Mouse (Mus musculus): ENCODE results near the gene Fbp1. TPM values are rescaled to one million over a fixed set of nuclear protein-coding genes. Genes with fewer than 3 reads are reported as not detected.
A peak's percentile ranks its signal among the peaks of the same experiment; 100 is the strongest.

The Fbp1 gene
- polyA plus RNA-seq, 1 experiment from 2014 or later = not detected

GRCm38 (mm10) chr13:62882856-62883255, 5.2 kb downstream of the Fbp1 start:
- no peak overlapping the region for H3K4me2 ChIP-seq
- 56% methylated on average over 5 of the region's 5 CpGs for WGBS (ENCODE audit: insufficient replicate concordance)
- H3K9ac ChIP-seq = no peak overlapping the region
- no peak for ATAC-seq
- H3K4me3 ChIP-seq = no peak overlapping the region
- peaks cover 2% of the 10 kb centered on the region; the same call in 1 of the 2 replicates for H3K4me1 ChIP-seq
- H3K27me3 ChIP-seq (replicated peaks) = peaks cover 25% of the 10 kb centered on the region
- H3K9me3 ChIP-seq (replicated peaks) = no peaks in the 10 kb centered on the region
- no peaks in the 10 kb centered on the region for H3K36me3 ChIP-seq
- no peak overlapping the region for H3K27ac ChIP-seq

- no peak overlapping the region for H3K4me2 ChIP-seq
- WGBS (ENCODE audit: insufficient replicate concordance) = 74% methylated on average over 9 of the region's 9 CpGs
- no peaks in the 10 kb centered on the region for H3K36me3 ChIP-seq
- no peak overlapping the region for H3K4me3 ChIP-seq
- H3K9me3 ChIP-seq (replicated peaks) = no peaks in the 10 kb centered on the region
- no peak for ATAC-seq
- peaks cover 10% of the 10 kb centered on the region; the same call in 1 of the 2 replicates for H3K27me3 ChIP-seq (replicated peaks)
- H3K9ac ChIP-seq = no peak overlapping the region
- H3K4me1 ChIP-seq = no peaks in the 10 kb centered on the region
- no peak overlapping the region for H3K27ac ChIP-seq
Measured at GRCm38 (mm10) chr13:62881336-62881735, 6.7 kb downstream of the Fbp1 start.

GRCm38 (mm10) chr13:62879831-62880615, 8.1 kb downstream of the Fbp1 start:
- no peaks in the 10 kb centered on the region for H3K9me3 ChIP-seq (replicated peaks)
- no peaks in the 10 kb centered on the region for H3K36me3 ChIP-seq
- no peak overlapping the region for H3K27ac ChIP-seq
- H3K4me2 ChIP-seq = no peak overlapping the region
- H3K27me3 ChIP-seq (replicated peaks) = no peaks in the 10 kb centered on the region
- no peak overlapping the region for H3K4me3 ChIP-seq
- whole genome bisulfite sequencing (ENCODE audit: insufficient replicate concordance) = 22% methylated on average over 8 of the region's 8 CpGs
- ATAC-seq = peak; percentile 40
- no peaks in the 10 kb centered on the region for H3K4me1 ChIP-seq
- no peak overlapping the region for H3K9ac ChIP-seq

DNA sequence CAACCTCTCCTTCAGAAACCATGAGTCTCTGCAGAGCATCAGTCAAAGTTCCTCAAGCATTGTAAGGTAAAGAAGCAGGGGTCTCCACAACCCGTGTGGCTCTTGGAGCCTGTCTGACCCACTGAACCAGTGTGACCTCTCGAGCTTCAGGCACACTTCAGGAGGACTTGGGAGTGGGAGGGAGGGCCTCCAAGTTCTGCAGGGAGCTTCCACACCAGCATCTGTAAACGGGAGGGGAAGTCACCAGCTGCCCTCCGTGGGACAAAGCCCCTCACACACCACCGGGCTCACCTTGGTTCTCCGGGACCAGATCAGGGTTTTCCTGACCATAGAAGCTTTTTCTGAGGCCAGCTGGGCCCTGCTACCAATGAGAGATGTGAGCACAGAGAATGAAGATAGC, 8.7 kb downstream of the Fbp1 start:
- no peaks in the 10 kb centered on the region for H3K36me3 ChIP-seq
- no peaks in the 10 kb centered on the region for H3K4me1 ChIP-seq
- H3K27me3 ChIP-seq (replicated peaks) = no peaks in the 10 kb centered on the region
- no peak for ATAC-seq
- no peaks in the 10 kb centered on the region for H3K9me3 ChIP-seq (replicated peaks)
- H3K4me3 ChIP-seq = no peak overlapping the region
- 30% methylated on average over 6 of the region's 6 CpGs for WGBS (ENCODE audit: insufficient replicate concordance)
- no peak overlapping the region for H3K9ac ChIP-seq
- no peak overlapping the region for H3K4me2 ChIP-seq
- no peak overlapping the region for H3K27ac ChIP-seq

GRCm38 (mm10) chr13:62877247-62877646, 10.8 kb downstream of the Fbp1 start:
- WGBS (ENCODE audit: insufficient replicate concordance) = 27% methylated on average over 5 of the region's 5 CpGs
- no peaks in the 10 kb centered on the region for H3K27me3 ChIP-seq (replicated peaks)
- no peak for ATAC-seq
- H3K9ac ChIP-seq = no peak overlapping the region
- H3K9me3 ChIP-seq (replicated peaks) = no peaks in the 10 kb centered on the region
- H3K4me1 ChIP-seq = no peaks in the 10 kb centered on the region
- H3K27ac ChIP-seq = no peak overlapping the region
- H3K36me3 ChIP-seq = no peaks in the 10 kb centered on the region
- no peak overlapping the region for H3K4me3 ChIP-seq
- H3K4me2 ChIP-seq = no peak overlapping the region

DNA sequence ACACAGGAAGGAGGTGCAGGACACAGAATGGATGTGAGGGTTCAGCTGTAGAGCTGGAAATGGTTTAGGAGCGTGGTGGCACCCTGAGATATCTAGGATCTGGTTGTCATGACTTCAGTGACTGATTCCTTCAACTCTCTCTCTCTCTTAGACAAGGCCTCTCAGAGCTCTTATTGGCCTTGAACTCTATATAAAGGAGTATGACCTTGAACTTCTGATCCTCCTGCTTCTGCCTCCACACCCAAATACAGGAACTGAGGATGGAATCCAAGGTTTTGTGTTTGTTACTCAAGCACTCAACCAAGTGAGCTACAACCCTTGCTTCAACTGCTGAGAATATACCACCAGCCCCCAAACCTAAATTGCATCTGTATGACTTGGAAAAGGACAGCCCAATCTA, 12.0 kb downstream of the Fbp1 start:
- no peak overlapping the region for H3K4me3 ChIP-seq
- H3K36me3 ChIP-seq = no peaks in the 10 kb centered on the region
- WGBS (ENCODE audit: insufficient replicate concordance) = 55% methylated on average over 1 of the region's 1 CpGs
- no peaks in the 10 kb centered on the region for H3K4me1 ChIP-seq
- H3K27ac ChIP-seq = no peak overlapping the region
- H3K27me3 ChIP-seq (replicated peaks) = no peaks in the 10 kb centered on the region
- no peak overlapping the region for H3K9ac ChIP-seq
- H3K9me3 ChIP-seq (replicated peaks) = no peaks in the 10 kb centered on the region
- H3K4me2 ChIP-seq = no peak overlapping the region
- ATAC-seq = no peak

GRCm38 (mm10) chr13:62872252-62872651, 15.8 kb downstream of the Fbp1 start:
- no peak for ATAC-seq
- Histone ChIP-seq H3K36me3 (no peaks in the 10 kb centered on the region), H3K4me1 (no peaks in the 10 kb centered on the region), H3K27me3 (replicated peaks) (no peaks in the 10 kb centered on the region), H3K9ac (no peak overlapping the region), H3K27ac (no peak overlapping the region), H3K4me3 (no peak overlapping the region), H3K4me2 (no peak overlapping the region), H3K9me3 (replicated peaks) (no peaks in the 10 kb centered on the region)
- 46% methylated on average over 3 of the region's 3 CpGs for WGBS (ENCODE audit: insufficient replicate concordance)

DNA sequence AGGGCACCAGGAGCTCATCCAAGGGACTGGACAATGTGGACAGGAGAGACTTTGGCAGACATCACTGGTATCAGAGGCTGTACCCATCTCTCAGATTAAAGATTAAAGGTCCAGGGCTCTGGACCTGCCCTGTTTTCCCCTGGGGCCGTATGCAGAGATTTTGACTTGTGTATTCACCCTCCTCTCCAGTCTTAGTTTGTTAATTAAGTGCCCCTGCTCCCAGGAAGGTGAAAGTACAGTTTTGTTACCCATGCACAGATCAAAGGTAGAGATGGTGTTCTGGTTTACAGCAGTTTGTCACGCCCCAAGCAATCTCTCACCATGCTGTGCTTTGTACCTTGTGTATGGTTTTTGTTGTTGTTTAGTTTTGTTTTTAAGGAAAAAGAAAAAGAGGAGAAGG, 17.5 kb downstream of the Fbp1 start:
- no peaks in the 10 kb centered on the region for H3K9me3 ChIP-seq (replicated peaks)
- no peak overlapping the region for H3K4me3 ChIP-seq
- H3K27me3 ChIP-seq (replicated peaks) = no peaks in the 10 kb centered on the region
- H3K27ac ChIP-seq = no peak overlapping the region
- no peak overlapping the region for H3K9ac ChIP-seq
- no peaks in the 10 kb centered on the region for H3K4me1 ChIP-seq
- no peak overlapping the region for H3K4me2 ChIP-seq
- 60% methylated on average over 2 of the region's 2 CpGs for WGBS (ENCODE audit: insufficient replicate concordance)
- H3K36me3 ChIP-seq = no peaks in the 10 kb centered on the region
- ATAC-seq = no peak

- ATAC-seq = no peak
Measured at GRCm38 (mm10) chr13:62866817-62867216, 21.3 kb downstream of the Fbp1 start.

GRCm38 (mm10) chr13:62865651-62866315, 22.3 kb downstream of the Fbp1 start:
- Histone ChIP-seq H3K27ac (no peak overlapping the region), H3K4me3 (no peak overlapping the region), H3K27me3 (replicated peaks) (no peaks in the 10 kb centered on the region), H3K36me3 (no peaks in the 10 kb centered on the region), H3K9ac (no peak overlapping the region), H3K4me2 (no peak overlapping the region), H3K9me3 (replicated peaks) (no peaks in the 10 kb centered on the region), H3K4me1 (no peaks in the 10 kb centered on the region; the same call in 1 of the 2 replicates)
- 64% methylated on average over 11 of the region's 11 CpGs for WGBS (ENCODE audit: insufficient replicate concordance)
- no peak for ATAC-seq

More at GRCm38 (mm10) chr13:62866817-62867216, 21.3 kb downstream of the Fbp1 start:
- Histone ChIP-seq H3K4me2 (no peak overlapping the region), H3K27me3 (replicated peaks) (no peaks in the 10 kb centered on the region), H3K36me3 (no peaks in the 10 kb centered on the region), H3K9ac (no peak overlapping the region), H3K9me3 (replicated peaks) (no peaks in the 10 kb centered on the region), H3K27ac (no peak overlapping the region), H3K4me3 (no peak overlapping the region), H3K4me1 (no peaks in the 10 kb centered on the region; the same call in 1 of the 2 replicates)
- WGBS (ENCODE audit: insufficient replicate concordance) = 77% methylated on average over 4 of the region's 4 CpGs

GRCm38 (mm10) chr13:62863771-62864170, 24.3 kb downstream of the Fbp1 start:
- no peak for ATAC-seq
- H3K9ac ChIP-seq = no peak overlapping the region
- no peak overlapping the region for H3K4me2 ChIP-seq
- no peak overlapping the region for H3K27ac ChIP-seq
- no peaks in the 10 kb centered on the region for H3K9me3 ChIP-seq (replicated peaks)
- H3K4me3 ChIP-seq = no peak overlapping the region
- H3K36me3 ChIP-seq = no peaks in the 10 kb centered on the region
- no peaks in the 10 kb centered on the region for H3K27me3 ChIP-seq (replicated peaks)
- no peaks in the 10 kb centered on the region; the same call in 1 of the 2 replicates for H3K4me1 ChIP-seq
- WGBS (ENCODE audit: insufficient replicate concordance) = 59% methylated on average over 6 of the region's 6 CpGs

GRCm38 (mm10) chr13:62862875-62863274, 25.2 kb downstream of the Fbp1 start:
- WGBS (ENCODE audit: insufficient replicate concordance) = 47% methylated on average over 3 of the region's 3 CpGs
- Histone ChIP-seq H3K4me1 (no peaks in the 10 kb centered on the region; the same call in 1 of the 2 replicates), H3K9ac (no peak overlapping the region), H3K4me2 (no peak overlapping the region), H3K9me3 (replicated peaks) (no peaks in the 10 kb centered on the region), H3K4me3 (no peak overlapping the region), H3K27ac (no peak overlapping the region), H3K36me3 (no peaks in the 10 kb centered on the region), H3K27me3 (replicated peaks) (no peaks in the 10 kb centered on the region)
- peak; percentile 32; the same call in 1 of the 2 replicates for ATAC-seq
